Mouse (Mus musculus): ENCODE measurements around the gene Hist1h4d.

DNA sequence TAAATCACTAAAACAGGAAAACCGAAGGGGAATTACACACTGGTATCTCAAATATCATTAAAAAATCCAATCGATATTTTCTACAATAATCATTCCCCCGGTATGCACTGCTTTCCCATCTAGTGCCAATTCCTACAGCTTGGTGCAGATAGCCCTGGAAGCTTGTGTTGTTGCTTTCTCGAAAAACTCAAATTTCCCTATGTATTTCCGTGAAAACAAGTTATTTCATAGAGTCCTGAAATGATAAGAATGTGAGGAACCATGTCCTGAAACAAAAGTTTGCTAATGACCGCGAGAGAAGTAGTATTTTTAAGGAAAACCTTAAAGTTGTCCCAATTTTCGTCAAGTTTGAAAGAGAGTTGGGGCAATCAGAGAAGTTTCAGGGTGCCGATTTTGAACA, 27.0 kb upstream of the Hist1h4d start:
- no peak for TF ChIP-seq ZC3H11A (IDR thresholded peaks at IDR 0.05; ENCODE audit: low read depth, low read length)
- no peak for TF ChIP-seq MAFK (IDR thresholded peaks at IDR 0.05; ENCODE audit: borderline replicate concordance, low read depth, low read length)
- TF ChIP-seq USF1 (IDR thresholded peaks at IDR 0.05; ENCODE audit: low read depth, low read length): no peak
- TF ChIP-seq ETS1 (IDR thresholded peaks at IDR 0.05; ENCODE audit: low read depth, low read length): no peak
- TF ChIP-seq CTCF (IDR thresholded peaks at IDR 0.05 in 2 of 3, conservative IDR thresholded peaks at IDR 0.05 in 1 of 3; ENCODE audit: control insufficient read depth in 1 of 3, insufficient read depth in 1 of 3, low read depth in 2 of 3, low read length in 3 of 3, poor library complexity in 1 of 3, severe bottlenecking in 1 of 3): no peak
- no peak for TF ChIP-seq TCF12 (IDR thresholded peaks at IDR 0.05; ENCODE audit: low read depth, low read length)

Measured in MEL (cell line).